Mouse (Mus musculus): Measurements from ENCODE around the gene Thsd4. TPM values are rescaled to one million over a fixed set of nuclear protein-coding genes. Genes with fewer than 3 reads are reported as not detected.

Gene Thsd4
- polyA plus RNA-seq, 1 experiment = 2.6 TPM

- no peak overlapping the region for H3K4me3 ChIP-seq (ENCODE audit: insufficient read depth, low read length)
- H3K4me1 ChIP-seq (ENCODE audit: control insufficient read depth, insufficient read depth, low read length) = no peaks in the 10 kb centered on the region
- 0 out of 2 replicates have a peak overlapping the region, but pooled peaks have one; percentile 31 for H3K27ac ChIP-seq (ENCODE audit: insufficient read depth, low read length)
- no peak for TF ChIP-seq CTCF (IDR thresholded peaks at IDR 0.05; ENCODE audit: extremely low read depth, insufficient read depth, low read length)
- no peak for TF ChIP-seq POLR2A (IDR thresholded peaks at IDR 0.05; ENCODE audit: extremely low read depth, insufficient read depth, low read length)
These were observed 295.2 kb downstream of the Thsd4 start for GRCm38 (mm10) chr9:60226679-60227078.

GRCm38 (mm10) chr9:60226155-60226554 is 295.7 kb downstream of the Thsd4 start:
- Histone ChIP-seq H3K4me3 (ENCODE audit: insufficient read depth, low read length) (no peak overlapping the region), H3K4me1 (ENCODE audit: control insufficient read depth, insufficient read depth, low read length) (no peaks in the 10 kb centered on the region), H3K27ac (ENCODE audit: insufficient read depth, low read length) (no peak overlapping the region)
- no peak for TF ChIP-seq CTCF (IDR thresholded peaks at IDR 0.05; ENCODE audit: extremely low read depth, insufficient read depth, low read length)
- no peak for TF ChIP-seq POLR2A (IDR thresholded peaks at IDR 0.05; ENCODE audit: extremely low read depth, insufficient read depth, low read length)

GRCm38 (mm10) chr9:60225453-60225852 is 296.4 kb downstream of the Thsd4 start:
- Histone ChIP-seq H3K4me3 (ENCODE audit: insufficient read depth, low read length) (no peak overlapping the region), H3K4me1 (ENCODE audit: control insufficient read depth, insufficient read depth, low read length) (no peaks in the 10 kb centered on the region), H3K27ac (ENCODE audit: insufficient read depth, low read length) (no peak overlapping the region; the same call in 1 of the 2 replicates)
- TF ChIP-seq CTCF (IDR thresholded peaks at IDR 0.05; ENCODE audit: extremely low read depth, insufficient read depth, low read length) (no peak), POLR2A (IDR thresholded peaks at IDR 0.05; ENCODE audit: extremely low read depth, insufficient read depth, low read length) (no peak)

- no peak overlapping the region for H3K27ac ChIP-seq (ENCODE audit: insufficient read depth, low read length)
- TF ChIP-seq CTCF (IDR thresholded peaks at IDR 0.05; ENCODE audit: extremely low read depth, insufficient read depth, low read length) (no peak), POLR2A (IDR thresholded peaks at IDR 0.05; ENCODE audit: extremely low read depth, insufficient read depth, low read length) (no peak)
- H3K4me1 ChIP-seq (ENCODE audit: control insufficient read depth, insufficient read depth, low read length) = no peaks in the 10 kb centered on the region
- no peak overlapping the region for H3K4me3 ChIP-seq (ENCODE audit: insufficient read depth, low read length)
These were observed 297.7 kb downstream of the Thsd4 start for GRCm38 (mm10) chr9:60224039-60224695.

GRCm38 (mm10) chr9:60220431-60220830 is 301.4 kb downstream of the Thsd4 start:
- Histone ChIP-seq H3K4me3 (ENCODE audit: insufficient read depth, low read length) (no peak overlapping the region), H3K4me1 (ENCODE audit: control insufficient read depth, insufficient read depth, low read length) (no peaks in the 10 kb centered on the region), H3K27ac (ENCODE audit: insufficient read depth, low read length) (no peak overlapping the region)
- no peak for TF ChIP-seq CTCF (IDR thresholded peaks at IDR 0.05; ENCODE audit: extremely low read depth, insufficient read depth, low read length)
- no peak for TF ChIP-seq POLR2A (IDR thresholded peaks at IDR 0.05; ENCODE audit: extremely low read depth, insufficient read depth, low read length)

- Histone ChIP-seq H3K27ac (ENCODE audit: insufficient read depth, low read length) (no peak overlapping the region), H3K4me1 (ENCODE audit: control insufficient read depth, insufficient read depth, low read length) (no peaks in the 10 kb centered on the region), H3K4me3 (ENCODE audit: insufficient read depth, low read length) (no peak overlapping the region)
- TF ChIP-seq CTCF (IDR thresholded peaks at IDR 0.05; ENCODE audit: extremely low read depth, insufficient read depth, low read length) (no peak), POLR2A (IDR thresholded peaks at IDR 0.05; ENCODE audit: extremely low read depth, insufficient read depth, low read length) (no peak)
These were observed 303.4 kb downstream of the Thsd4 start for GRCm38 (mm10) chr9:60218396-60218795.

GRCm38 (mm10) chr9:60216029-60216428 is 305.8 kb downstream of the Thsd4 start:
- Histone ChIP-seq H3K4me3 (ENCODE audit: insufficient read depth, low read length) (no peak overlapping the region), H3K4me1 (ENCODE audit: control insufficient read depth, insufficient read depth, low read length) (no peaks in the 10 kb centered on the region), H3K27ac (ENCODE audit: insufficient read depth, low read length) (no peak overlapping the region)
- TF ChIP-seq CTCF (IDR thresholded peaks at IDR 0.05; ENCODE audit: extremely low read depth, insufficient read depth, low read length) (no peak), POLR2A (IDR thresholded peaks at IDR 0.05; ENCODE audit: extremely low read depth, insufficient read depth, low read length) (no peak)

GRCm38 (mm10) chr9:60213111-60213510 is 308.7 kb downstream of the Thsd4 start:
- Histone ChIP-seq H3K27ac (ENCODE audit: insufficient read depth, low read length) (no peak overlapping the region), H3K4me1 (ENCODE audit: control insufficient read depth, insufficient read depth, low read length) (no peaks in the 10 kb centered on the region), H3K4me3 (ENCODE audit: insufficient read depth, low read length) (no peak overlapping the region)
- no peak for TF ChIP-seq CTCF (IDR thresholded peaks at IDR 0.05; ENCODE audit: extremely low read depth, insufficient read depth, low read length)

- Histone ChIP-seq H3K4me1 (ENCODE audit: control insufficient read depth, insufficient read depth, low read length) (no peaks in the 10 kb centered on the region), H3K4me3 (ENCODE audit: insufficient read depth, low read length) (no peak overlapping the region), H3K27ac (ENCODE audit: insufficient read depth, low read length) (no peak overlapping the region)
- TF ChIP-seq CTCF (IDR thresholded peaks at IDR 0.05; ENCODE audit: extremely low read depth, insufficient read depth, low read length) (no peak), POLR2A (IDR thresholded peaks at IDR 0.05; ENCODE audit: extremely low read depth, insufficient read depth, low read length) (no peak)
These were observed 313.0 kb downstream of the Thsd4 start for GRCm38 (mm10) chr9:60208843-60209242.

- Histone ChIP-seq H3K4me3 (ENCODE audit: insufficient read depth, low read length) (no peak overlapping the region), H3K4me1 (ENCODE audit: control insufficient read depth, insufficient read depth, low read length) (no peaks in the 10 kb centered on the region; the same call in 1 of the 2 replicates), H3K27ac (ENCODE audit: insufficient read depth, low read length) (no peak overlapping the region)
- TF ChIP-seq POLR2A (IDR thresholded peaks at IDR 0.05; ENCODE audit: extremely low read depth, insufficient read depth, low read length) (no peak), CTCF (IDR thresholded peaks at IDR 0.05; ENCODE audit: extremely low read depth, insufficient read depth, low read length) (no peak)
These were observed 318.7 kb downstream of the Thsd4 start for GRCm38 (mm10) chr9:60203141-60203540.

All from cortical plate, adult 2 months (tissue).